Mouse (Mus musculus): ENCODE measurements around the gene Smim15.

Smim15 gene

GRCm38 (mm10) chr13:108044222-108044941, at the start of gene Smim15:
Gene Smim15 (plus strand): TSS chr13:108044446.
- DNase-seq: peak; percentile 88

- no peak for DNase-seq
These were observed 49.0 kb upstream of the Smim15 start for GRCm38 (mm10) chr13:107995211-107995610.

- no peak for DNase-seq
These were observed 47.9 kb upstream of the Smim15 start for GRCm38 (mm10) chr13:107996301-107996700.

GRCm38 (mm10) chr13:108007861-108008260, 36.4 kb upstream of the Smim15 start:
- DNase-seq: no peak

- no peak for DNase-seq
These were observed 31.1 kb upstream of the Smim15 start for GRCm38 (mm10) chr13:108013110-108013509.

- DNase-seq: no peak
These were observed 30.4 kb upstream of the Smim15 start for GRCm38 (mm10) chr13:108013839-108014238.

GRCm38 (mm10) chr13:108015166-108015565, 29.1 kb upstream of the Smim15 start:
- no peak for DNase-seq

GRCm38 (mm10) chr13:108017349-108017748, 26.9 kb upstream of the Smim15 start:
- no peak for DNase-seq

- no peak for DNase-seq
These were observed 18.4 kb upstream of the Smim15 start for GRCm38 (mm10) chr13:108025802-108026201.

- no peak for DNase-seq
These were observed 11.5 kb upstream of the Smim15 start for GRCm38 (mm10) chr13:108032789-108033188.

- no peak for DNase-seq
These were observed 4.9 kb upstream of the Smim15 start for GRCm38 (mm10) chr13:108039375-108039774.

GRCm38 (mm10) chr13:108039902-108040301, 4.3 kb upstream of the Smim15 start:
- no peak for DNase-seq

GRCm38 (mm10) chr13:108040451-108040850, 3.8 kb upstream of the Smim15 start:
- DNase-seq: peak; percentile 8

GRCm38 (mm10) chr13:108041358-108041757, 2.9 kb upstream of the Smim15 start:
- peak; percentile 74 for DNase-seq

GRCm38 (mm10) chr13:108043431-108044221, 620 bp upstream of the Smim15 start:
- peak; percentile 29 for DNase-seq

- no peak for DNase-seq
These were observed 1.4 kb downstream of the Smim15 start for GRCm38 (mm10) chr13:108045646-108046045.

- DNase-seq: no peak
These were observed 1.8 kb downstream of the Smim15 start for GRCm38 (mm10) chr13:108046071-108046470.

- DNase-seq: no peak
These were observed 2.6 kb downstream of the Smim15 start for GRCm38 (mm10) chr13:108046891-108047290.

- DNase-seq: no peak
These were observed 3.1 kb downstream of the Smim15 start for GRCm38 (mm10) chr13:108047364-108047763.

- peak; percentile 61 for DNase-seq
These were observed 12.7 kb downstream of the Smim15 start for GRCm38 (mm10) chr13:108056896-108057295.

- no peak for DNase-seq
These were observed 16.1 kb downstream of the Smim15 start for GRCm38 (mm10) chr13:108060286-108060885.

GRCm38 (mm10) chr13:108060936-108061578, 16.8 kb downstream of the Smim15 start:
- no peak for DNase-seq

- no peak for DNase-seq
These were observed 18.7 kb downstream of the Smim15 start for GRCm38 (mm10) chr13:108062900-108063299.
